Mouse (Mus musculus) right cerebral cortex, adult 18-20 months (tissue): ENCODE data around the gene Camk1g.

Experiments used
- DNase-seq: peaks from one replicate; pipeline ENCODE4 v3.0.0; 2022; ENCODE audit warnings: mixed read lengths

Gene Camk1g

GRCm38 (mm10) chr1:193370096-193370495, at the start of gene Camk1g:
TSS of gene Camk1g (minus strand) at chr1:193370298.
- no peak for DNase-seq

GRCm38 (mm10) chr1:193419168-193419567, 49.1 kb upstream of the Camk1g start:
- DNase-seq = no peak

GRCm38 (mm10) chr1:193418656-193419055, 48.6 kb upstream of the Camk1g start:
- DNase-seq = no peak

DNA sequence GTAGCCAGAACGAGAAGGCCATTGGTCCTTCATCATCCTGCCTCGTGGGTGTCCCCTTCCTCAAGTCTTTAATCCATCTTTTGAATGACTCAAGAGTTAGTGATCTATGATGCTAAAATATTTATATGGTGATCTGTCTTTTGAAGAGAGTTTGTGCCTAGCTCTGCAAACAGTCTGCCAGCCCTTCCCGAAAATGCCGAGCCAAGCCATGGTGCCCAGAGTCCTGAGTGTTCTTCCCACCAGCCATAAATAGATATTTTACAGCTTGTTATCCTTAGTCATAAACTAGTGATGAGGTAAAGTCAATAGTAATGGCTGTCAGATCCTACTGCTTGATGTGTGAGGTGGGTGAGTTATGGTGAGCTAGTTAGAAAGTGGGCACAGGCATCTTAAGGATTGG, 44.0 kb upstream of the Camk1g start:
- DNase-seq = no peak

DNA sequence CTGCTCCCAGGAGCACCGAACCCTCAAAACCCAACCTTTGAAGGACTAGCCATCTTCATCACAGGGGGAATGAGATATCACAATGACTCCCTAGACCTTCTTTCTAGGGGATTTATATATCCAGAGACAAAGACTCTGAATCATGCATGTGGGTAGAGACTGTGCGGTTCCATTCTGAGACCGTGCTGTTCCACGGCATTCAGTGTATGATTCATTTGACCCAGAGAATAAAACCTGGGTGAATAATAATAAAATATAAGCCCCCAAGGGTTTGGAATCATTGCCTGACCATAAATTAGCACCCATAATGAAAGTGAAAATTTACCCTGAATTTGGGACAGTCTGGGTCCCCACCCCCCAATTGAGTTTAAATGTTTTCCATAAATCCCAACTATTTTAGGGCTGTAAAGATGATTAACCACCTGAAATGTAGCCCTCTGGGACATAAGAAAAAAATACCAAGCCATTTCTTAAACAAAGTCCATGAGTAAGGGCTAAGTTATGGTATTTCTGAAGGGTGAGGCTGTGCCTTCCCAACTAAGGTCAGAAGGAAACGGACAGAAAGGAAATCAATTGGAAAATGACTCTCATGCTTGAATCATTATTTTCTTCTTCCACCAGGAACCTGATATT, 43.4 kb upstream of the Camk1g start:
- no peak for DNase-seq

- DNase-seq = no peak
These were observed 37.4 kb upstream of the Camk1g start for GRCm38 (mm10) chr1:193407487-193407886.

DNA sequence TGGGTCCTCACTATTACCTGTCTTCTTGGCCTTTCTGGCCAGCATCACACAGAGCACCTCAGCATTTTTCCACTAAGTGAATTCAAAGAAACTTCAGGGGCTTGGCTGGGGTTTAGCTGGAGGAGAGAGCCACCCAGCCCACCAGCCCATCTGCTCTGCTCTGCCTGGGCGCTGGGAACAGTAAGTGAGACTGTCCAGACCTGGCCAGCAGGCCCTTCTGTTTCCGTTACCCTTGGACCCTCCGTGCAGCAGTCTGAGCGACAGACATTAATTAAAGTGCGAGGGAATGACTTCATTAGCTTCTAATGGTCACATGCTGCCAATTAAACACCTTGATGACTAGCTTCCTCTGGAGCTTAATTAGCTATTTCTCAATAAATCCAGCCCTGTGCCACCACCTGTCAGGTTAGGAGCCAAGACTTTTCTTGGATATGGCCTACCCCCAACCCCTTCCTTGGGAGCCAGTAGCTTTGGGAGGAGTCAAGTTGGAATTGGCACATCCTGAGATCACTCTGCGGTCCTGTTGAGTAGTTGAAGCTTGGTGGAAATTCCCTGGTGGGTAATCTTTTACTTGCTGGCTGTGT, 36.1 kb upstream of the Camk1g start:
- no peak for DNase-seq

GRCm38 (mm10) chr1:193401695-193402094, 31.6 kb upstream of the Camk1g start:
- no peak for DNase-seq

GRCm38 (mm10) chr1:193400348-193400747, 30.2 kb upstream of the Camk1g start:
- DNase-seq = no peak

DNA sequence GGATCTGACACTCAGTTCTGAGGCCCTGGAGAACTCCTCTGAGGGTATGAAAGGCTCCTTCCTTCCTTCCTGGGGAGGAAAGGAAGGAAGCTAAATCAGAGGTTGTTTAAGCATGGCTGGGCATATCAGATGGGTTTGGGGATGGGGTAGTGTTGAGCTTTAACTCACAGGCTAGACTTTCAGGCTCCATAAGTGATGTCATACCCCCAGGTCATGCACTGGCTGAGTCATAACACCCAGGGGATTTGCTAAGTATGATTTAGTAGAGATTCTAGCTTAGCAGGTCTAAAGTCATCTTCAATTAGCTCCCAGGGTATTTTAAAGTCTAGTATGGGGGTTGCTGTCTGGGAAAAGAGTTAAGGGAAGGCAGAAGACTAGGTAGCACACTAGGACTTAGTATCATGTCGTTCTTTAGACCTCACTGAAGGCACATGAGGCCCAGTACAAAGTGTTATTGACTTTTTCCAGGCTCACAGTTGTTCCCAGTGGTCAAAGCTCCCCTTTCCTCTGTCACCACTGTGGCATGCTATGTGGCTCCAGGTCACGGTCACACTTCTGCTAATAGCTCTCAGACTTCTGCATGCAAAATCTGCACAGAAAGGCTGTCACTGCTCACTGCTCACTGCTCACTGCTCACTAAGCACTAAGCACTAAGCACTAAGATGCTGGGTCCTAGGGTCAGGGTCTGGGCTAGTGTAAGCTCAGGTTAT, 28.8 kb upstream of the Camk1g start:
- DNase-seq = no peak

- DNase-seq = no peak
These were observed 27.0 kb upstream of the Camk1g start for GRCm38 (mm10) chr1:193397109-193397508.

DNA sequence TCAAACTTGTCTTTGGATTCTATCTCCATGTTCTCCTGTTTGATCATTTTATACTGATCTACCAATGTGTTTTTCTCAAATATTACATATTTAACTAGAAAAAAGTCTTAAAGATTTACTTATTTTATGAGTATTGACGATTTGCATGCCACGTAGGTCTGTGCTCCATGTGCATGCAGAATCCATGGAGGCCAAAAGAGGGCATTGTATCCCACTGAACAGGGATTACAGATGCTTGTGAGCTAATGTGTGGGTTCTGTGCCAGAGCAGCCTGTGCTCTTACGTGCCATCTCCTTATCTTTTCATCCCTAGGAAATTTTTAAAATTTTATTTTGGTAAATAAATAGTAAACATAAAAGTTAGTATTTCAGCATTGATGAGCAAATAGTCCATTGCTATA, 22.2 kb upstream of the Camk1g start:
- DNase-seq = no peak

GRCm38 (mm10) chr1:193390004-193390403, 19.9 kb upstream of the Camk1g start:
- DNase-seq = no peak

DNA sequence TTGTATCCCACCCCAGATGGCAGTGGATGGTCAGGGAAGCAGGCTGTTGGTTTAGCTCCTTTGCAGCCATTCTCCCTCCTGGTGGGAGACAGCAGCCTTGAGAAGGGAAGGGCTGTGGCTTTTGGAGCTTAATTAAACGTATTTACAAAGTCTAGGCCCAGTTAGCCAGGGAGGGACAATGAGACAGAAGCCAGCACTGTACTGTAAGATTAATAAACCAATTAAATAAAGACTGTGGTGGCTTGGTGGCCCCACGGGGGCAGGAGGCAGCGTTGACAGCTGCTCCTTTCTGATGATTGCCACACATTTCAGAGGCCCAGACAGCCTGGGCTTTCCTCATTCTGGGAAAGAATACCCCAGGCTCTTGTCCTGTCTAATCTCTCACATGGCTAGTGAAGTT, 19.4 kb upstream of the Camk1g start:
- no peak for DNase-seq

DNA sequence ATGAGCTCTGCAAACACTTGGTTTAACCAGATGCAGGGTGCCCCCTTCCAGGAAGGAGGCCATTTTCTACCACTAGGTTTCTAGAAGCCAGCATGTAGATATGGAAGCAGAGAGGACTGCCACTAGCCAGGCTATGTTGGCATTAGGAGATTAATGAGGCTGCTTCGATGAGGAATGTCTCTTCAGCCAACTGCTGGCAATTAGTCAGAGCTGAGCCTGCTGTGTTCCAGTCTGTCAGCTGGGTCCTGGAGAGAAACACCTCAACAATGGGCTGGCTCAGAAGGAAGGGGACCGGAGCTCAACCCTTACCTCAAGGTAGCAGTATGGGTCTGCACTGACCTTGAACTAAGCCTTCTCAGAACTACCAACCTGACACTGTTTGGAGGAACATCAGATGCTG, 17.1 kb upstream of the Camk1g start:
- no peak for DNase-seq

DNA sequence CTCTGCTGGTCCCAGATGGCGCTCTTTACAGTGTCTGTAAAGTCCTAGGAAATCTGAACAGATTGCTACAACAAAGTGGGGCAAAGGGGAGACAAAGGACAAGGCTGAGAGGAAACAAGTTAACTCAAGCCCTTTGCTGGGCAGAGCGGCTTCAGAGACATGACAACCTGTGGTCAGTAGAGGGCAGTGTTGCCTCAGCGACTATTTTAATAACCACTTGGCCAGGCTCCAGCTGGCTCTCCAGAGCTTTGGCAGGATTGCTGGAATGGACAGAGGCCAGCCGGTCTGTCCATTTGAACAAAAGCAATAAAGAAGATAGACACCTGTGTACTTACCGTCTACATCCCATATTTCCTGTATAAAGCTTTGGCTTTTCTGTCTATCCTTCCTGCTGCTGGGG, 16.0 kb upstream of the Camk1g start:
- peak; percentile 70 for DNase-seq

- peak; percentile 39 for DNase-seq
These were observed 12.9 kb upstream of the Camk1g start for GRCm38 (mm10) chr1:193382841-193383462.

DNA sequence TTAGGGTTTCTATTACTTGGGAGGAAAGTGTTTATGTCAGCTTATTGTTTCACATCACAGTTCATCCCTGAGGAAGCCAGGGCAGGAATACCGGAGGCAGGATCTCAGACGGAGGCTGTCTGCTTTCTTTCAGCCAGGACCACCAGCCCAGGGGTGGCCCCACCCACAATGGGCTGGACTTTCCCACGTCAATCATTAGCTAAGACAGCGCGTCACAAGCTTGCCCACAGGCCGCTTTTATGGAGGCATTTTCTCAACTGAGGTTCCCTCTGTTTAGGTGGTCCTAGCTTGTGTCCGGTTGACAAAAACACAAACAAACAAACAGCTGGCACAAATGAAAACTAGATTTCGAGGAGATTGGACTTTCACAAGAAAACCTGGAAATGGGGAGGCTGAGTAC, 12.3 kb upstream of the Camk1g start:
- no peak for DNase-seq

- DNase-seq = peak; percentile 59
These were observed 11.7 kb upstream of the Camk1g start for GRCm38 (mm10) chr1:193381597-193382404.

DNA sequence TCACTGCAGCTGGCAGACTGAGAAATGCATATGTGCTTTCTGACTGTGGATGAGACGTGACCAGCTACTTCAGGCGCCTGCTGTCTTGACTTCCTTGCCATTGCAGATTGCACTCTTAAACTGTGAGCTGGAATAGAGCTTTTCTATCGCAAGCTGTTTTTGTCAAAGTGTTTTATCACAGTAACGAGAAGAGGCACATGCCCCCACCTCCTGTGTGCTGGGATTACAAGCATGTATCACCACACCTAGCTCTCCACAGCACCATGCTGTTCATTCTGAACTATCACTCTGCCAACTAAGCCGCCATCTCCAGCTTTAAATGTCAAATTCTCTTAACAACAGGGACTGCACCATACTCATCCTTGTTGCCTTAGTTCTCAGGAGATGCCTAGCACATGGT, 10.8 kb upstream of the Camk1g start:
- DNase-seq = no peak

DNA sequence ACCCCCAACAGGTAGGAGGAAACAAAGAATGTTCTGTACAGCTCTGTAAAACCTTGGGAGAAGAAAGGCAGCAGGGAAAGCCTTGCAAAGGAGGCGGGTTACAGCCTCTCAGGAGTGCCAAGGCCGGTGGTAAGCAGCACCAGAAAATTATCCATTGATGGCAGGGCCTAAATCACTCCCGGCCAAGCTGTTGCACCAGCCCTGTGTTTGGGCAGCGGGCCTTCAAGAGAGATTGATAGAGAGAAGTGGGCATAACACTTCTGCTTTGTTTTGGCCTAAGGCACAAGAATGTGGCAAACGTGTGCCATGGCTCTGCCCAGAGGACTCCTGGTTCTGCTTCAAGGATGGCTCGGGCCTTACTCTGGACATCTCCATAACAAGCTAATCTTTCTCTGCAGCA, 9.5 kb upstream of the Camk1g start:
- no peak for DNase-seq

DNA sequence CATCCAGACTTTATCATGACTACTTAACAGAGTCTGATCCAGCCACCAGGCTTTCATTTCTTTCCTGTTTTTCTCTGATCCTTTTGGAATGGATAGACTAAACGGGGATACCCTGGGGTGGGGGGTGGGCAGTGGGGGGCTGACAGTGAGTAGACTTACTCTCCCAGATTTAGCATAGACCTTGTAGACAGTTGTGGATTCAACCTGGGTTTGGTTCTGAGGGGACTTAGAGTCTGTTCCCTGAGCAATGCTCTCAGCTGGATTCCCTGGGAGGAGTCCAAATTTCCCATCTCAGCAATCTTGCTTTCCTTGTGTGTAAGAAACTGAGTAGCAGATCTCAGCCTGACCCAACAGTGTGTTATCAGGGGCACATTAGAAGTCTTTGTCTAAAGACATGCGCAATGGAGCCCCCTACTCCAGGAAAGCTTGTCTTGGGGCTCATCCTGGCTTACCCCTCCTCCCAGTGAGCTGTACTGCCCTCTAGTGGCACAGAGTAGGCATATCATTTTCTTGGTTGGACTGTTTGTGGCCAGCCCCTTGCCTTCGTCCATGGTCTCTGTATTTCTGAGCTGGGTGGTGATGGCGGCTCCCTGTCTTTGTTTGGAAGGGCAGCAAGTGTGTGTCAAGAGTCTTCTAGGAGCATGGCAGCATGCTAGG, 6.5 kb upstream of the Camk1g start:
- no peak for DNase-seq
